Comparison of ENCODE assay signal across 13 mouse cellular contexts in the genomic region with DNA sequence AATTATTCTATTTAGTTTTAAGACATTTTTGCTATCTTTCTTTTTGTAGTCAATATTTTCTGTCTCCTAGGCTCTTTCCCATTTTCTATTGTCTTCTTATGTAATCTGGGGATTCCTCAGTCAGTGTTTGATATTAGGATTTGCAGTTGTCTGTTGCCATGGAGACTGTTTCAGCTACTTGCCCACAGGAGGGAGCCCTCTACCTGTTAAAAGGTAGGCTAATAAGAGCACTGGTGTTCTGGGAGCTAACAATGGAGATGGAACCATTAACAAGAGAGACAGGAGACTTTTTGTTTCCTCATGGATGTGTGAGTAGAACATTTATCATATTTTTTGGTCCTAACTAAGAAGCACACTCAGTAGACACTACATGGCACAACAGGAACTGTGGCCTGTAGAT.
A peak's percentile ranks its signal among the peaks of the same experiment; 100 is the strongest.
DNase-seq lines count a peak whose midpoint lies in the region; ATAC-seq and TF ChIP-seq lines count a peak whose summit lies in the region.
"Had no signal": no experiment of that assay in that cellular context is flagged by ENCODE, and none has a peak within 500 bp of the region (broad histone marks: within the 10 kb centered on the region; RNA-seq: fewer than 3 reads in every experiment).

No protein-coding gene starts in this region.

- H3K27me3 ChIP-seq in intestine, postnatal 0 days (replicated peaks; ENCODE audit: control insufficient read depth, insufficient read depth, low read length) = no peaks in the 10 kb centered on the region
- no peaks in the 10 kb centered on the region for H3K27me3 ChIP-seq in intestine, embryonic 15.5 days (replicated peaks)
- no peaks in the 10 kb centered on the region for H3K27me3 ChIP-seq in thymus, adult 2 months (ENCODE audit: control insufficient read depth, insufficient read depth, low read length)
- H3K27me3 ChIP-seq: embryonic facial prominence, embryonic 12.5 days; lung, embryonic 15.5 days had no signal

- no peak overlapping the region for H3K27ac ChIP-seq in intestine, postnatal 0 days (ENCODE audit: low read depth, low read length)
- H3K27ac ChIP-seq in intestine, embryonic 15.5 days = no peak overlapping the region
- H3K27ac ChIP-seq in thymus, adult 2 months (ENCODE audit: control insufficient read depth, insufficient read depth, low read length) = no peak overlapping the region
- H3K27ac ChIP-seq: embryonic facial prominence, embryonic 12.5 days; lung, embryonic 15.5 days had no signal

- no peak for ATAC-seq in intestine, postnatal 0 days
- ATAC-seq in intestine, embryonic 15.5 days = no peak

- H3K36me3 ChIP-seq in intestine, postnatal 0 days (ENCODE audit: control insufficient read depth, insufficient read depth) = no peaks in the 10 kb centered on the region
- no peaks in the 10 kb centered on the region for H3K36me3 ChIP-seq in intestine, embryonic 15.5 days
- H3K36me3 ChIP-seq in thymus, adult 2 months (ENCODE audit: control insufficient read depth, insufficient read depth, low read length) = no peaks in the 10 kb centered on the region
- H3K36me3 ChIP-seq: embryonic facial prominence, embryonic 12.5 days; G1E; lung, embryonic 15.5 days had no signal

- peak; percentile 1 for DNase-seq in lung, postnatal 10 days
- no peak for DNase-seq in lung, postnatal 4 days
- peak; percentile 32 for DNase-seq in embryo, embryonic 10 days (ENCODE audit: low spot score)
- peak; percentile 28 for DNase-seq in telencephalon, adult 2 months (ENCODE audit: low read depth, low spot score)
- DNase-seq in thymus, adult 2 months = no peak
- DNase-seq: adrenal gland, postnatal 14 days; heart, postnatal 36 days; thymus, adult 18-20 months had no signal

- no peaks in the 10 kb centered on the region for H3K9me3 ChIP-seq in intestine, postnatal 0 days (ENCODE audit: control insufficient read depth)
- no peaks in the 10 kb centered on the region for H3K9me3 ChIP-seq in intestine, embryonic 15.5 days
- H3K9me3 ChIP-seq: embryonic facial prominence, embryonic 12.5 days; G1E; lung, embryonic 15.5 days had no signal

- H3K4me1 ChIP-seq in intestine, postnatal 0 days (replicated peaks; ENCODE audit: control insufficient read depth, insufficient read depth, low read length) = no peaks in the 10 kb centered on the region
- no peaks in the 10 kb centered on the region for H3K4me1 ChIP-seq in intestine, embryonic 15.5 days (replicated peaks)
- H3K4me1 ChIP-seq in thymus, adult 2 months (replicated peaks; ENCODE audit: control insufficient read depth, insufficient read depth, low read length) = no peaks in the 10 kb centered on the region
- H3K4me1 ChIP-seq: embryonic facial prominence, embryonic 12.5 days; lung, embryonic 15.5 days had no signal

- H3K4me3 ChIP-seq in intestine, postnatal 0 days (ENCODE audit: low read depth, low read length) = no peak overlapping the region
- H3K4me3 ChIP-seq in intestine, embryonic 15.5 days (replicated peaks) = no peak overlapping the region
- H3K4me3 ChIP-seq in thymus, adult 2 months (ENCODE audit: control insufficient read depth, insufficient read depth, low read length) = no peak overlapping the region
- H3K4me3 ChIP-seq: embryonic facial prominence, embryonic 12.5 days; lung, embryonic 15.5 days had no signal

- peak; percentile 49 for TF ChIP-seq CTCF in intestine, postnatal 0 days (IDR thresholded peaks at IDR 0.05; ENCODE audit: low read depth)
- TF ChIP-seq CTCF in thymus, adult 2 months (IDR thresholded peaks at IDR 0.05; ENCODE audit: borderline replicate concordance, control insufficient read depth, extremely low read depth, insufficient read depth, low read length, poor library complexity) = no peak

- TF ChIP-seq POLR2A in thymus, adult 2 months (IDR thresholded peaks at IDR 0.05; ENCODE audit: control insufficient read depth, extremely low read depth, insufficient read depth, low read length, poor library complexity) = no peak

- H3K4me2 ChIP-seq in intestine, postnatal 0 days (replicated peaks; ENCODE audit: low read depth) = no peak overlapping the region
- no peak overlapping the region for H3K4me2 ChIP-seq in intestine, embryonic 15.5 days (replicated peaks)
- H3K4me2 ChIP-seq: embryonic facial prominence, embryonic 12.5 days; lung, embryonic 15.5 days had no signal

- no peak overlapping the region for H3K9ac ChIP-seq in intestine, postnatal 0 days (ENCODE audit: low read depth, low read length)
- H3K9ac ChIP-seq in intestine, embryonic 15.5 days = no peak overlapping the region
- H3K9ac ChIP-seq: embryonic facial prominence, embryonic 12.5 days; lung, embryonic 15.5 days had no signal

Comparison
In these comparisons a context has a peak if more than half of its experiments do, and no peak if none do; other contexts are left out.
1. DNase-seq: peak in lung, postnatal 10 days (single experiment), embryo, embryonic 10 days (single experiment) and telencephalon, adult 2 months (single experiment); none in lung, postnatal 4 days (0 of 2) and thymus, adult 2 months (single experiment).